In genomic region chr3:107695219-107695947, GRCm38 (mm10) we compare ENCODE assay signal across 8 mouse cellular contexts. TPM values are rescaled to one million over a fixed set of nuclear protein-coding genes. Genes with fewer than 3 reads are reported as not detected.
A peak's percentile ranks its signal among the peaks of the same experiment; 100 is the strongest.
DNase-seq lines count a peak whose midpoint lies in the region; ATAC-seq and TF ChIP-seq lines count a peak whose summit lies in the region.

No protein-coding gene starts in this region.

- peak overlapping the region; percentile 87 for H3K9ac ChIP-seq in kidney, embryonic 16.5 days (replicated peaks; ENCODE audit: low read length)
- H3K9ac ChIP-seq in ES-E14 (ENCODE audit: insufficient read depth, low read depth, low read length, poor library complexity, severe bottlenecking): peak overlapping the region; percentile 87
- H3K9ac ChIP-seq in embryonic facial prominence, embryonic 12.5 days: peak overlapping the region; percentile 94
- peak overlapping the region; percentile 97 for H3K9ac ChIP-seq in neural tube, embryonic 15.5 days (replicated peaks)

- H3K4me3 ChIP-seq in kidney, embryonic 16.5 days (ENCODE audit: low read length): peak overlapping the region; percentile 64
- peak overlapping the region; percentile 80 to 90 for H3K4me3 ChIP-seq in ES-E14 (ENCODE audit: insufficient read depth in 1 of 2, low read depth in 1 of 2, low read length in 2 of 2, poor library complexity in 1 of 2, severe bottlenecking in 1 of 2)
- H3K4me3 ChIP-seq in embryonic facial prominence, embryonic 12.5 days: peak overlapping the region; percentile 81
- peak overlapping the region; percentile 79 for H3K4me3 ChIP-seq in limb, embryonic 10.5 days
- peak overlapping the region; percentile 88 for H3K4me3 ChIP-seq in neural tube, embryonic 15.5 days (replicated peaks)

- WGBS in kidney, embryonic 16.5 days: 3% methylated on average over 16 of the region's 16 CpGs
- WGBS in embryonic facial prominence, embryonic 12.5 days: 5% methylated on average over 16 of the region's 16 CpGs
- WGBS in limb, embryonic 10.5 days: 9% methylated on average over 16 of the region's 16 CpGs
- 2% methylated on average over 16 of the region's 16 CpGs for WGBS in neural tube, embryonic 15.5 days

- no peaks in the 10 kb centered on the region for H3K27me3 ChIP-seq in kidney, embryonic 16.5 days (ENCODE audit: insufficient read depth, low read length)
- no peaks in the 10 kb centered on the region for H3K27me3 ChIP-seq in embryonic facial prominence, embryonic 12.5 days
- H3K27me3 ChIP-seq in limb, embryonic 10.5 days (ENCODE audit: low read depth, poor library complexity, severe bottlenecking): no peaks in the 10 kb centered on the region
- H3K27me3 ChIP-seq in neural tube, embryonic 15.5 days (replicated peaks): no peaks in the 10 kb centered on the region

- in situ Hi-C loops in ES-E14 (cut with MboI; ENCODE audit: low sequenced_read_pairs in 2 of 2, unreplicated experiment in 2 of 2): loop anchor here in 1 of 2 experiments (10.0 kb wide), 1 partner anchor 169 kb away; no protein-coding TSS in a partner anchor

- H3K9me3 ChIP-seq in kidney, embryonic 16.5 days (ENCODE audit: low read length): no peaks in the 10 kb centered on the region
- no peaks in the 10 kb centered on the region for H3K9me3 ChIP-seq in ES-E14 (ENCODE audit: control insufficient read depth, insufficient read depth, low read depth, low read length)
- H3K9me3 ChIP-seq in embryonic facial prominence, embryonic 12.5 days: no peaks in the 10 kb centered on the region
- H3K9me3 ChIP-seq in limb, embryonic 10.5 days (replicated peaks): no peaks in the 10 kb centered on the region
- no peaks in the 10 kb centered on the region for H3K9me3 ChIP-seq in neural tube, embryonic 15.5 days (replicated peaks)

- no peak for ATAC-seq in kidney, embryonic 16.5 days (ENCODE audit: low FRiP score, low TSS enrichment)
- ATAC-seq in embryonic facial prominence, embryonic 12.5 days (ENCODE audit: insufficient number of reproducible peaks, insufficient read depth, low FRiP score, low TSS enrichment): no peak
- no peak for ATAC-seq in neural tube, embryonic 15.5 days (ENCODE audit: low FRiP score)
- no peak for ATAC-seq in activated CD4-positive, CD25-positive, alpha-beta regulatory T cell, adult 4 months

- H3K36me3 ChIP-seq in kidney, embryonic 16.5 days (ENCODE audit: insufficient read depth, low read length): no peaks in the 10 kb centered on the region
- H3K36me3 ChIP-seq in ES-E14 (ENCODE audit: control insufficient read depth, insufficient read depth, low read length, poor library complexity, severe bottlenecking): no peaks in the 10 kb centered on the region
- no peaks in the 10 kb centered on the region for H3K36me3 ChIP-seq in embryonic facial prominence, embryonic 12.5 days
- H3K36me3 ChIP-seq in limb, embryonic 10.5 days: no peaks in the 10 kb centered on the region
- H3K36me3 ChIP-seq in neural tube, embryonic 15.5 days: no peaks in the 10 kb centered on the region

- H3K4me1 ChIP-seq in kidney, embryonic 16.5 days (ENCODE audit: insufficient read depth, low read length): peaks cover 36% of the 10 kb centered on the region
- H3K4me1 ChIP-seq in ES-E14 (ENCODE audit: control insufficient read depth in 2 of 2, insufficient read depth in 2 of 2, low read length in 2 of 2, poor library complexity in 1 of 2): peaks cover 0 to 3% of the 10 kb centered on the region in 2 experiments; a peak in 2 of 4 replicates
- peaks cover 28% of the 10 kb centered on the region for H3K4me1 ChIP-seq in embryonic facial prominence, embryonic 12.5 days
- H3K4me1 ChIP-seq in limb, embryonic 10.5 days: peaks cover 32% of the 10 kb centered on the region
- peaks cover 52% of the 10 kb centered on the region for H3K4me1 ChIP-seq in neural tube, embryonic 15.5 days

- peak overlapping the region; percentile 78 for H3K4me2 ChIP-seq in kidney, embryonic 16.5 days (replicated peaks; ENCODE audit: low read depth, low read length)
- peak overlapping the region; percentile 88 for H3K4me2 ChIP-seq in embryonic facial prominence, embryonic 12.5 days (replicated peaks)
- H3K4me2 ChIP-seq in neural tube, embryonic 15.5 days: peak overlapping the region; percentile 77

- peak overlapping the region; percentile 93 for H3K27ac ChIP-seq in kidney, embryonic 16.5 days (ENCODE audit: low read length)
- no peak overlapping the region for H3K27ac ChIP-seq in ES-E14 (ENCODE audit: insufficient read depth, low read depth, low read length, poor library complexity, severe bottlenecking)
- H3K27ac ChIP-seq in embryonic facial prominence, embryonic 12.5 days: peak overlapping the region; percentile 93
- peak overlapping the region; percentile 97 for H3K27ac ChIP-seq in limb, embryonic 10.5 days
- H3K27ac ChIP-seq in neural tube, embryonic 15.5 days (replicated peaks): peak overlapping the region; percentile 94

- no peak for DNase-seq in kidney, postnatal 36 days
- no peak for DNase-seq in ES-E14 (ENCODE audit: low read depth, low spot score)
- DNase-seq in limb, embryonic 10.5 days (ENCODE audit: low spot score): peak; percentile 36
- DNase-seq in ovary, postnatal 36 days (ENCODE audit: low spot score): no peak

TF ChIP-seq in ES-E14, 5 proteins besides CTCF, POLR2A, EP300 and RAD21:
- TF ChIP-seq MAFK (IDR thresholded peaks at IDR 0.05; ENCODE audit: insufficient read depth, low read depth, low read length) (no peak), HCFC1 (IDR thresholded peaks at IDR 0.05; ENCODE audit: borderline replicate concordance, insufficient read depth, low read length) (no peak), ZC3H11A (IDR thresholded peaks at IDR 0.05; ENCODE audit: borderline replicate concordance, low read depth, low read length) (no peak), CHD2 (IDR thresholded peaks at IDR 0.05; ENCODE audit: low read depth, low read length) (no peak), ZNF384 (IDR thresholded peaks at IDR 0.05; ENCODE audit: low read depth, low read length) (no peak)
TF ChIP-seq in ES-E14: peak in this region for 0.

RNA-seq across cellular contexts. Expression of gene Ahcyl1, which starts 1.0 kb away (rescaled TPM):
- 95.7 and 96.1 TPM in 2 replicates for polyA plus RNA-seq in kidney, embryonic 16.5 days (2015; fragmentation: Nextera tagmentation; extraction: Ambion mirVana)
- 25.4 and 38.2 TPM in 2 replicates for total RNA-seq in ES-E14 (2012; rRNA removed)
- 110 and 119 TPM in 2 replicates for polyA plus RNA-seq in embryonic facial prominence, embryonic 12.5 days (2016; fragmentation: Nextera tagmentation; extraction: Ambion mirVana)
- polyA plus RNA-seq in limb, embryonic 10.5 days (2016; fragmentation: Nextera tagmentation; extraction: Ambion mirVana): 83.4 and 98.2 TPM in 2 replicates
- 108 and 110 TPM in 2 replicates for polyA plus RNA-seq in neural tube, embryonic 15.5 days (2015; fragmentation: Nextera tagmentation; extraction: Ambion mirVana)
- polyA plus RNA-seq in activated CD4-positive, CD25-positive, alpha-beta regulatory T cell, adult 4 months (2017; shearing (Covaris generic)): 10 to 100 TPM; 14.8 to 24.1 TPM
